Mouse (Mus musculus) heart, embryonic 14.5 days (tissue): ENCODE results near the gene Nr3c2. TPM values are rescaled to one million over a fixed set of nuclear protein-coding genes. Genes with fewer than 3 reads are reported as not detected.
A peak's percentile ranks its signal among the peaks of the same experiment; 100 is the strongest.

Source experiments
- ATAC-seq: fragments of 200-750 bp; cut with Nextera tagmentation; 2 replicates; pipeline ENCODE4 v1.8.0; 2017; ENCODE audit warnings: low read depth, moderate TSS enrichment; ENCODE audit not compliant: insufficient number of reproducible peaks, insufficient read depth, low FRiP score
- H3K27ac ChIP-seq, 2 experiments: fragments of 200-500 bp in 1 of 2; fragments of 300-500 bp in 1 of 2; sonication (generic) in 1 of 2; replicated peaks in 1 of 2; 2 replicates each; pipeline ENCODE4 v1.5.1; 2012 to 2014; ENCODE audit warnings: low read depth in 2 of 2, low read length in 2 of 2, control low read depth in 1 of 2, mild to moderate bottlenecking in 1 of 2, mixed read lengths in 1 of 2; ENCODE audit not compliant: control insufficient read depth in 1 of 2, insufficient read depth in 1 of 2
- H3K27me3 ChIP-seq: fragments of 300-500 bp; sonication (generic); 2 replicates; pipeline ENCODE4 v1.6.1; 2014; ENCODE audit warnings: mild to moderate bottlenecking, low read length, control low read depth; ENCODE audit not compliant: control insufficient read depth, insufficient read depth
- H3K36me3 ChIP-seq: fragments of 300-500 bp; sonication (generic); 2 replicates; pipeline ENCODE4 v1.6.1; 2014; ENCODE audit warnings: mild to moderate bottlenecking, control low read depth, low read length, mixed read lengths; ENCODE audit not compliant: control insufficient read depth, insufficient read depth
- H3K4me1 ChIP-seq, 2 experiments: fragments of 200-500 bp in 1 of 2; fragments of 300-500 bp in 1 of 2; sonication (generic) in 1 of 2; 2 replicates each; pipeline ENCODE4 v1.6.1; 2012 to 2014; ENCODE audit warnings: low read length in 2 of 2, control low read depth in 1 of 2, mixed read lengths in 1 of 2; ENCODE audit not compliant: control insufficient read depth in 2 of 2, insufficient read depth in 2 of 2
- H3K4me2 ChIP-seq: fragments of 300-500 bp; sonication (generic); 2 replicates; pipeline ENCODE4 v1.6.1; 2014; ENCODE audit warnings: mild to moderate bottlenecking, low read length
- H3K4me3 ChIP-seq, 2 experiments: fragments of 200-500 bp in 1 of 2; fragments of 300-500 bp in 1 of 2; sonication (generic) in 1 of 2; 2 replicates each; pipeline ENCODE4 v1.5.1; 2012 to 2014; ENCODE audit warnings: low read length in 2 of 2, mild to moderate bottlenecking in 2 of 2, control low read depth in 1 of 2, low read depth in 1 of 2, moderate library complexity in 1 of 2; ENCODE audit not compliant: control insufficient read depth in 1 of 2, insufficient read depth in 1 of 2
- H3K9ac ChIP-seq: fragments of 300-500 bp; sonication (generic); 2 replicates; pipeline ENCODE4 v1.6.1; 2014; ENCODE audit warnings: mild to moderate bottlenecking, low read length
- H3K9me3 ChIP-seq: fragments of 300-500 bp; sonication (generic); 2 replicates; pipeline ENCODE4 v1.6.1; 2016; ENCODE audit warnings: low read length, control low read depth; ENCODE audit not compliant: control insufficient read depth
- WGBS: fragments of 180-500 bp; shearing (Covaris S2); extraction: QIAGEN DNeasy Blood & Tissue Kit; methylation state at CpG from one replicate; pipeline ENCODE4 v1.1.7; 2014; 5-methylcytosine and 5-hydroxymethylcytosine counted together
- polyA plus RNA-seq: library from polyadenylated mRNA; unstranded; fragments of >200 nt; fragmentation: Nextera tagmentation; extraction: Ambion mirVana; gene quantifications from 2 replicates; pipeline ENCODE4 v1.2.1, GENCODE M21; 2014

Nr3c2 gene
- polyA plus RNA-seq, result 7.3 and 7.4 TPM in 2 replicates

DNA sequence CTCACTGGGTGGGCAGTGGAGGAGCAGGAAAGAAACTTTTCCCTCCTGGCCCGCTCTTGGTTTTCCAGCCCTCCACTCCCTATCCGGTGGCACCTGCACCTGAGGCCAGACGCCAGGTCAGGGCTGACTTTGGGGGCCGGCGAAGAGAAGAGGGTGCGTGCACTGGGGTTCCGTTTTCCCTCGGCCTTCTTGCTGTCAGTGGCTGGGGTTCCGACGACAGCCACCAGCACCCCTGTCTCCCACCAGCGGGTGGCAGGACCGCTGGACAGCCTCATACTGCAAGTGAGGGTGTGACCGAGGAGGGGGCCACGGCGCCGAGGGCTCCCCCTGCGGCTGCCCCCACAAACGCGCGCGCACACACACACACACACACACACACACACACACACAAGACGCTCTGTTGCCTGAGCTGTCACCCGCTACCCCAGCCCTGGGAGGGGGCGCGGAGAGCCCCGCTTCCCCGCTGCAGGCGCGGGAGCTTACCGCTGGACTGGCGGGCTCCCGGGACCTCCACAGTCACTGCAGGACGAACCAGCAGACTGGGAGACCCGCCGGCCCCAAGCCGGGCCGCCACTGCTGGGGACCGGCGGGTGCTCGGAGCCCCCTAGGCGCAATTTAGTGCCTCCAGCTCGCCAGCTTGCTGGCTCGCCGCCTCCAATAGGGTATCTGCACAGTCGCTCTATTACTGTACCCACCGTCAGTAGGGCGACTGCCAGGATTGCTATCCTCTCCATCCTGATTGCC is at the start of gene Nr3c2:
TSS of gene Nr3c2 (plus strand) at position 32 of the 744 bp plus-strand sequence.
- WGBS, result 0% methylated on average over 40 of the region's 47 CpGs
- no peaks in the 10 kb centered on the region for H3K36me3 ChIP-seq
- H3K9me3 ChIP-seq, result no peaks in the 10 kb centered on the region
- H3K27ac ChIP-seq, result peak within 1 kb of the TSS in 1 of 2 experiments; percentile 28; a peak in 1 of 4 replicates
- peak within 1 kb of the TSS; percentile 58 to 79 for H3K4me3 ChIP-seq
- 0 out of 2 replicates have a peak, but pooled peaks have one; percentile 1 for ATAC-seq
- peaks cover 2 to 11% of the 10 kb centered on the region in 2 experiments; a peak in 2 of 4 replicates for H3K4me1 ChIP-seq
- peaks cover 6% of the 10 kb centered on the region; the same call in 1 of the 2 replicates for H3K27me3 ChIP-seq
- H3K9ac ChIP-seq, result peak within 1 kb of the TSS; percentile 79
- peak within 1 kb of the TSS; percentile 100 for H3K4me2 ChIP-seq

GRCm38 (mm10) chr8:76858534-76858933 is 40.7 kb upstream of the Nr3c2 start:
- no peaks in the 10 kb centered on the region for H3K4me1 ChIP-seq
- no peaks in the 10 kb centered on the region for H3K9me3 ChIP-seq
- no peak overlapping the region for H3K27ac ChIP-seq
- no peaks in the 10 kb centered on the region for H3K27me3 ChIP-seq
- ATAC-seq, result no peak
- no peak overlapping the region for H3K9ac ChIP-seq
- 48% methylated on average over 2 of the region's 2 CpGs for WGBS
- H3K36me3 ChIP-seq, result no peaks in the 10 kb centered on the region
- no peak overlapping the region for H3K4me2 ChIP-seq
- no peak overlapping the region for H3K4me3 ChIP-seq

DNA sequence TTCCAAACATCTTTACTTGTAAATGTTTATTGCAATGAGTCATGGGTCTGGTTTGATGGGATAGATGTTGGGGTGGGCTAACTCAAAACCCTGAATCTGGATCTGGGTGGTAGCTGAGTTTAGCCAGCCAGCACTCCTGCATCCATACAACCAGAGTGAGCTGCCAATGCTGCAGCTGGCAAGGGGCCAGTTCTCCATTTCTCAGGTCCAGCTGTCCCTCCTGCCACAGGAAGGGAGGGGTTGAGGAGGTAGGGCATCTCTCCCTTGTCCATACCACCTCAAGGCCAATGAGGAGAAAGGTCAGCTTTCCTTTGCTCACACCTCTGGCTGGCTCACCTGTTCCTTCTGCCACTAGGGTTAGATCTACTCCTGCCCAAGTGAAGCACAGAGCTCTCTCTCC is 39.5 kb upstream of the Nr3c2 start:
- no peak; the same call in 1 of the 2 replicates for ATAC-seq
- no peak overlapping the region for H3K9ac ChIP-seq
- no peaks in the 10 kb centered on the region for H3K27me3 ChIP-seq
- H3K4me1 ChIP-seq, result no peaks in the 10 kb centered on the region
- no peak overlapping the region for H3K4me2 ChIP-seq
- H3K27ac ChIP-seq, result no peak overlapping the region
- no peaks in the 10 kb centered on the region for H3K36me3 ChIP-seq
- H3K4me3 ChIP-seq, result no peak overlapping the region
- H3K9me3 ChIP-seq, result no peaks in the 10 kb centered on the region

- Histone ChIP-seq H3K27ac (no peak overlapping the region), H3K9ac (no peak overlapping the region), H3K4me1 (no peaks in the 10 kb centered on the region), H3K36me3 (no peaks in the 10 kb centered on the region), H3K4me3 (no peak overlapping the region), H3K9me3 (no peaks in the 10 kb centered on the region), H3K4me2 (no peak overlapping the region), H3K27me3 (no peaks in the 10 kb centered on the region)
- WGBS, result 74% methylated on average over 1 of the region's 1 CpGs
- no peak for ATAC-seq
Observed at GRCm38 (mm10) chr8:76863066-76863465, 36.2 kb upstream of the Nr3c2 start.

GRCm38 (mm10) chr8:76876809-76877208 is 22.4 kb upstream of the Nr3c2 start:
- Histone ChIP-seq H3K36me3 (no peaks in the 10 kb centered on the region), H3K27ac (no peak overlapping the region), H3K4me1 (no peaks in the 10 kb centered on the region), H3K9ac (no peak overlapping the region), H3K4me3 (no peak overlapping the region), H3K9me3 (no peaks in the 10 kb centered on the region), H3K4me2 (no peak overlapping the region), H3K27me3 (no peaks in the 10 kb centered on the region)
- ATAC-seq, result no peak
- WGBS, result 85% methylated on average over 2 of the region's 2 CpGs

GRCm38 (mm10) chr8:76897050-76897449 is 2.2 kb upstream of the Nr3c2 start:
- Histone ChIP-seq H3K4me3 (no peak overlapping the region), H3K9ac (no peak overlapping the region), H3K27me3 (peaks cover 3% of the 10 kb centered on the region; the same call in 1 of the 2 replicates), H3K9me3 (no peaks in the 10 kb centered on the region), H3K4me2 (no peak overlapping the region), H3K36me3 (no peaks in the 10 kb centered on the region), H3K4me1 (peaks cover 2 to 7% of the 10 kb centered on the region in 2 experiments; a peak in 2 of 4 replicates), H3K27ac (no peak overlapping the region)
- ATAC-seq, result no peak
- 4% methylated on average over 2 of the region's 2 CpGs for WGBS

DNA sequence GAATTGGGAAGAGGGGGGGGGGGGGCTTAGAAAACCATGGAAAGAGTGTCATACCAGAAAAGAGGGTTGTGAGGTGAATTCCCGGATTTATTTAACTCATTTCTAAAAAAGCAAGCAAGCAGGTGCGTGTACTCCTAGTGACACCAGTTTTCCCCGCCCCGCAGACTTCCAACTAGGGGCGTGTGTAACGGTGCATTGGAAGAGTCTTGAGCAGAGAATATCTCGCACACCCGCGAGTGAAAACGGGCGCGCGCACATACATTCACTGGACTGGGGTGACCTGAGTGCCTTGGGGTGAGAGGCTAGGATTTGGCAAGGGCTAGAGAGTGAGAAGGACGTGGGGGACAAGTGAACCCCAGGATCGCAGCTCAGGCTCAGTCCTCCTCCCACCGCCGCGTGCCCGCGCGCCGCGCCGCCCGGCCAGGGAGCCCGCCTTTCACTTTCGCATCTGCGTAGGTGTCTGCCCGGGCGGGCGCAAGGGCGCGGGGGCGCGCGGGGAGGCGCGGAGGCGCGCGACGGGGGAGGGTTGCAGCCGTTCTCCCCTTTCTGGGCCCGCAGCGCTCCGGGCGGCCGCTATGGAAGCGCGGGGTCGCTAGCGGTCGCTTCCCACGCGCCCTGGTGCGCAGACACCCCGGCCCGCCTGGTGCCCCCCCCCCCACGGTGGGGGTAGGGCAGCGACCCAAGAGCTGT is 376 bp upstream of the Nr3c2 start:
- peaks cover 2 to 11% of the 10 kb centered on the region in 2 experiments; a peak in 2 of 4 replicates for H3K4me1 ChIP-seq
- H3K9me3 ChIP-seq, result no peaks in the 10 kb centered on the region
- no peaks in the 10 kb centered on the region for H3K36me3 ChIP-seq
- H3K4me3 ChIP-seq, result peak overlapping the region; percentile 58 to 79
- under 1% methylated on average over 30 of the region's 60 CpGs for WGBS
- H3K9ac ChIP-seq, result peak overlapping the region; percentile 79
- H3K27me3 ChIP-seq, result peaks cover 6% of the 10 kb centered on the region; the same call in 1 of the 2 replicates
- peak; percentile 32 for ATAC-seq
- peak overlapping the region; percentile 100 for H3K4me2 ChIP-seq
- peak overlapping the region in 1 of 2 experiments; percentile 28; a peak in 1 of 4 replicates for H3K27ac ChIP-seq
